Comparison of ENCODE assay signal across 9 mouse cellular contexts in genomic region chr5:130448491-130448890, GRCm38 (mm10).
DNase-seq lines count a peak whose midpoint lies in the region; ATAC-seq and TF ChIP-seq lines count a peak whose summit lies in the region.
"Had no signal": no experiment of that assay in that cellular context is flagged by ENCODE, and none has a peak within 500 bp of the region (broad histone marks: within the 10 kb centered on the region; RNA-seq: fewer than 3 reads in every experiment).

No protein-coding gene starts in this region.

- peaks cover 67% of the 10 kb centered on the region for H3K27me3 ChIP-seq in embryonic facial prominence, embryonic 13.5 days
- peaks cover 33% of the 10 kb centered on the region for H3K27me3 ChIP-seq in intestine, postnatal 0 days (replicated peaks; ENCODE audit: control insufficient read depth, insufficient read depth, low read length)
- peaks cover 28% of the 10 kb centered on the region for H3K27me3 ChIP-seq in midbrain, embryonic 15.5 days (replicated peaks)

- peak overlapping the region; percentile 96 for H3K4me2 ChIP-seq in embryonic facial prominence, embryonic 13.5 days
- H3K4me2 ChIP-seq in intestine, postnatal 0 days (replicated peaks; ENCODE audit: low read depth): peak overlapping the region; percentile 7; the same call in 1 of the 2 replicates
- peak overlapping the region; percentile 98 for H3K4me2 ChIP-seq in midbrain, embryonic 15.5 days

- H3K4me1 ChIP-seq in embryonic facial prominence, embryonic 13.5 days: peaks cover 21% of the 10 kb centered on the region
- H3K4me1 ChIP-seq in intestine, postnatal 0 days (replicated peaks; ENCODE audit: control insufficient read depth, insufficient read depth, low read length): no peaks in the 10 kb centered on the region
- H3K4me1 ChIP-seq in midbrain, embryonic 15.5 days: peaks cover 22% of the 10 kb centered on the region
- H3K4me1 ChIP-seq: liver, embryonic 13.5 days had no signal

- peak; percentile 49 to 56 for DNase-seq in left cerebral cortex, adult 18-20 months (ENCODE audit: low spot score in 2 of 2)
- DNase-seq in left cerebral cortex, adult 11 months (ENCODE audit: low spot score): no peak
- no peak for DNase-seq in adipocyte (ENCODE audit: low spot score)
- DNase-seq in cerebellum, adult 11-12 months: no peak
- DNase-seq in heart, postnatal 4 days: no peak
- DNase-seq: liver, embryonic 13.5 days had no signal

- peak overlapping the region; percentile 53 for H3K4me3 ChIP-seq in embryonic facial prominence, embryonic 13.5 days
- no peak overlapping the region for H3K4me3 ChIP-seq in intestine, postnatal 0 days (ENCODE audit: low read depth, low read length)
- peak overlapping the region; percentile 71 for H3K4me3 ChIP-seq in midbrain, embryonic 15.5 days
- H3K4me3 ChIP-seq: liver, embryonic 13.5 days had no signal

- under 1% methylated on average over 20 of the region's 20 CpGs for WGBS in embryonic facial prominence, embryonic 13.5 days
- under 1% methylated on average over 20 of the region's 20 CpGs for WGBS in intestine, postnatal 0 days
- WGBS in midbrain, embryonic 15.5 days: under 1% methylated on average over 20 of the region's 20 CpGs

- peak overlapping the region; percentile 67 for H3K9ac ChIP-seq in embryonic facial prominence, embryonic 13.5 days
- H3K9ac ChIP-seq in intestine, postnatal 0 days (ENCODE audit: low read depth, low read length): no peak overlapping the region
- H3K9ac ChIP-seq in midbrain, embryonic 15.5 days: peak overlapping the region; percentile 56
- H3K9ac ChIP-seq: liver, embryonic 13.5 days had no signal

- ATAC-seq in embryonic facial prominence, embryonic 13.5 days (ENCODE audit: insufficient number of reproducible peaks, insufficient read depth, low FRiP score, low TSS enrichment, low read depth): 0 out of 2 replicates have a peak, but pooled peaks have one; percentile 32
- no peak for ATAC-seq in intestine, postnatal 0 days
- ATAC-seq in midbrain, embryonic 15.5 days (replicated peaks): peak; percentile 68

- no peaks in the 10 kb centered on the region for H3K36me3 ChIP-seq in embryonic facial prominence, embryonic 13.5 days
- H3K36me3 ChIP-seq in intestine, postnatal 0 days (ENCODE audit: control insufficient read depth, insufficient read depth): no peaks in the 10 kb centered on the region
- no peaks in the 10 kb centered on the region for H3K36me3 ChIP-seq in midbrain, embryonic 15.5 days (replicated peaks)
- H3K36me3 ChIP-seq: liver, embryonic 13.5 days had no signal

- H3K27ac ChIP-seq in embryonic facial prominence, embryonic 13.5 days: no peak overlapping the region
- H3K27ac ChIP-seq in intestine, postnatal 0 days (ENCODE audit: low read depth, low read length): no peak overlapping the region
- peak overlapping the region; percentile 72 for H3K27ac ChIP-seq in midbrain, embryonic 15.5 days
- H3K27ac ChIP-seq: liver, embryonic 13.5 days had no signal

- no peak for TF ChIP-seq CTCF in intestine, postnatal 0 days (IDR thresholded peaks at IDR 0.05; ENCODE audit: low read depth)

- H3K9me3 ChIP-seq in embryonic facial prominence, embryonic 13.5 days: no peaks in the 10 kb centered on the region
- H3K9me3 ChIP-seq in intestine, postnatal 0 days (ENCODE audit: control insufficient read depth): no peaks in the 10 kb centered on the region
- H3K9me3 ChIP-seq in midbrain, embryonic 15.5 days: no peaks in the 10 kb centered on the region
- H3K9me3 ChIP-seq: liver, embryonic 13.5 days had no signal

Comparison
In these comparisons a context has a peak if more than half of its experiments do, and no peak if none do; other contexts are left out.
1. DNase-seq: peak in left cerebral cortex, adult 18-20 months (2 of 2); none in left cerebral cortex, adult 11 months (single experiment), adipocyte (single experiment), cerebellum, adult 11-12 months (single experiment) and heart, postnatal 4 days (single experiment).
2. H3K4me2 ChIP-seq: peak in every context shown above with its lines; median percentile 98 in midbrain, embryonic 15.5 days; 96 in embryonic facial prominence, embryonic 13.5 days; 7 in intestine, postnatal 0 days.